Mouse (Mus musculus) embryonic fibroblast, embryonic 13.5 days (primary cell): Measurements from ENCODE around the gene Dnah11. TPM values are rescaled to one million over a fixed set of nuclear protein-coding genes. Genes with fewer than 3 reads are reported as not detected.

Experiments used
- H3K27ac ChIP-seq: 2 replicates; pipeline ENCODE4 v1.5.1; 2012; ENCODE audit warnings: low read length, control low read depth, inconsistent platforms; ENCODE audit not compliant: insufficient read depth
- H3K4me1 ChIP-seq: 2 replicates; pipeline ENCODE4 v1.6.1; 2011; ENCODE audit warnings: low read length; ENCODE audit not compliant: control insufficient read depth, insufficient read depth
- H3K4me3 ChIP-seq: 2 replicates; pipeline ENCODE4 v1.5.1; 2011; ENCODE audit warnings: mild to moderate bottlenecking, control low read depth, low read length; ENCODE audit not compliant: insufficient read depth
- CTCF ChIP-seq: IDR thresholded peaks from 2 replicates; pipeline ENCODE4 v1.5.1; 2011; ENCODE audit warnings: mild to moderate bottlenecking, control low read depth, low read length, moderate library complexity, borderline replicate concordance; ENCODE audit not compliant: insufficient read depth
- POLR2A ChIP-seq: IDR thresholded peaks from 2 replicates; pipeline ENCODE4 v1.6.1; 2011; ENCODE audit warnings: low read depth, mild to moderate bottlenecking, control low read depth, low read length, moderate library complexity
- polyA plus RNA-seq: library from polyadenylated mRNA; stranded (reverse); fragments of >200 nt; gene quantifications from 2 replicates; pipeline ENCODE4 v1.2.4, GENCODE M21; 2011; ENCODE audit warnings: low read depth; ENCODE audit not compliant: missing spikeins, insufficient read length

Dnah11 gene
- polyA plus RNA-seq, 1 experiment: not detected

GRCm38 (mm10) chr12:117844917-117845316 is 353.9 kb downstream of the Dnah11 start:
- Histone ChIP-seq H3K4me1 (no peaks in the 10 kb centered on the region), H3K4me3 (no peak overlapping the region; the same call in 1 of the 2 replicates), H3K27ac (no peak overlapping the region)
- TF ChIP-seq CTCF: no peak
- TF ChIP-seq POLR2A: no peak

DNA sequence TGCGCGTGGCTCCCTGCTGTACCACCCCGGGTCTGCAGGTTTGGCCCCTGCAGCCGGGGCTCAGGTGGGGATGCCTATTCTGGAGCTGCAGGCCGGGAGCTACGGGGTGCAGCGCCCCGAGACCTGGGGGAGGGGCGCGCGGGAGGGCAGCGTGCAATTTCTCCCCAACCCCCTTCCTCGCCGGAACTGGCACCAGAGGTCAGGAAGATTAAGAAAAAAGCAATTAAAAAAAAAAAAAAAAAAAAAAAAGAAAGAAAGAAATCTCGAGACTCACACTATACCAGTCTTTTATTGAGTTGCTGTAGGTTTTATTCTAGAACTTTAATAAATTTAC is 354.8 kb downstream of the Dnah11 start:
- Histone ChIP-seq H3K27ac (no peak overlapping the region), H3K4me3 (peak overlapping the region; percentile 45), H3K4me1 (no peaks in the 10 kb centered on the region)
- TF ChIP-seq CTCF: no peak
- TF ChIP-seq POLR2A: no peak

GRCm38 (mm10) chr12:117843302-117844074 is 355.4 kb downstream of the Dnah11 start:
- peak overlapping the region; percentile 45 for H3K4me3 ChIP-seq
- TF ChIP-seq POLR2A: peak; percentile 34; the same call in 1 of the 2 replicates
- no peak for TF ChIP-seq CTCF
- H3K27ac ChIP-seq: no peak overlapping the region
- no peaks in the 10 kb centered on the region for H3K4me1 ChIP-seq

GRCm38 (mm10) chr12:117842676-117843075 is 356.2 kb downstream of the Dnah11 start:
- TF ChIP-seq POLR2A: no peak
- no peak for TF ChIP-seq CTCF
- H3K27ac ChIP-seq: no peak overlapping the region
- no peak overlapping the region for H3K4me3 ChIP-seq

DNA sequence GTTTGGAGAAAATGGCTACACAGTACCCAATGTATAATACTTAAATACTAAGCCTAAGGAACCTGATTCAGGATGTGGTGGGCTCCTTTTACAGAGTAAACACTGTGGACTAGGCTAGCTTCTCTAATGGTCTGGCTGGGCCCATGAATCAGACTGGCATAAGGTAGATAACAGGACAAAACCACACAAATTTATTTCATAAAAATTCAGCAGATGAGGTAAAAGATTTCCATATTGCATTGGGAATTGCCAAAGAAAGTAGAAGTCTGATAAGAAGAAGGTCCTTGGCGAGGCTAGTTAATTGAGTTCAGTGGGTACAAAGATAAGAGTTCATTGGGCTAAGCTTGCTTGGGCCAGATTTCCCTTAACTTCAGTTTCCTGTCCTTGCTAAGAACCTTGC is 358.1 kb downstream of the Dnah11 start:
- Histone ChIP-seq H3K27ac (no peak overlapping the region), H3K4me3 (no peak overlapping the region), H3K4me1 (no peaks in the 10 kb centered on the region)
- TF ChIP-seq POLR2A: no peak
- no peak for TF ChIP-seq CTCF

More at GRCm38 (mm10) chr12:117842676-117843075, 356.2 kb downstream of the Dnah11 start:
- H3K4me1 ChIP-seq: no peaks in the 10 kb centered on the region

GRCm38 (mm10) chr12:117837376-117837775 is 361.5 kb downstream of the Dnah11 start:
- Histone ChIP-seq H3K4me1 (no peaks in the 10 kb centered on the region), H3K4me3 (no peak overlapping the region), H3K27ac (no peak overlapping the region)
- TF ChIP-seq POLR2A (no peak), CTCF (no peak)

DNA sequence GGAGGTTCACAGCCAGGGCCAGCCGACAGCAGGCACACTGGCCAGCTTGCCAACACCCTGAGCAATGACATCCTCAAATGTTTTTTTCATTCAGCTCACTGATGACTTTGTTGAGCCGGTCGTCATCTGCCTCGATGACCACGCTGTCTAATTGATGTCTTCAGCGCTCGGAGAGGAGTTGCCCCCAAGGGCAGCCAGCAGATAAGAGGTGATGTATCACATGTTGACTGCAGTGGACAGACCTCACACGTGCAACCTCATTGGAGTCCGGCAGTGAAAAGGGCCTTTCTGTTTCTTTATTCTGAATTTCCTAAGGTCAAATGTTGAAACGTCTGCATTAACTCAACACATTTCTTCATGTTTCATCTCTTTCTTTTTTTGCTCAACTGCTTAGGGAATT is 363.5 kb downstream of the Dnah11 start:
- TF ChIP-seq CTCF (no peak), POLR2A (no peak)
- H3K27ac ChIP-seq: no peak overlapping the region
- no peak overlapping the region for H3K4me3 ChIP-seq
- no peaks in the 10 kb centered on the region for H3K4me1 ChIP-seq

- TF ChIP-seq CTCF (no peak), POLR2A (no peak)
- H3K4me1 ChIP-seq: no peaks in the 10 kb centered on the region
- H3K27ac ChIP-seq: no peak overlapping the region
- H3K4me3 ChIP-seq: no peak overlapping the region
Measured at GRCm38 (mm10) chr12:117834652-117835051, 364.2 kb downstream of the Dnah11 start.

DNA sequence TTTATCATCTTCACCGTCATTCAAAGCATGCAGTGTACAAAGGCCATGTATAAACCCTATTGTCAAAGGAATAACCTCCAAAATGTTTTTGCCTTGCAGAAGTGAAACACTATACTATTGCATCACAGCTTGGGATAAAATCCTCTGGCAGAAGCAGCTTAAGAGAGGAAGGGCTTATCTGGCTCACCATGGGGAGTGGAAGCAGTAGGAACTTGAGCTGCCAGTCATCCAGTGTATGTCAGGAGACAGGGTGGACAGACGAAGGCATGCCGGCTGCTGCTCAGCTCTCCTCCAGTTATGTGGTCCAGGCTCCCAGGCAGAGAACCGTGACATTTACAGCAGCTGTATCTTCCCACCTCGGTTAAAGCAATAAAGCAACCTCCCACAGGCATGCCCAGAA is 366.7 kb downstream of the Dnah11 start:
- no peak overlapping the region for H3K4me3 ChIP-seq
- no peaks in the 10 kb centered on the region for H3K4me1 ChIP-seq
- no peak overlapping the region for H3K27ac ChIP-seq
- no peak for TF ChIP-seq POLR2A

DNA sequence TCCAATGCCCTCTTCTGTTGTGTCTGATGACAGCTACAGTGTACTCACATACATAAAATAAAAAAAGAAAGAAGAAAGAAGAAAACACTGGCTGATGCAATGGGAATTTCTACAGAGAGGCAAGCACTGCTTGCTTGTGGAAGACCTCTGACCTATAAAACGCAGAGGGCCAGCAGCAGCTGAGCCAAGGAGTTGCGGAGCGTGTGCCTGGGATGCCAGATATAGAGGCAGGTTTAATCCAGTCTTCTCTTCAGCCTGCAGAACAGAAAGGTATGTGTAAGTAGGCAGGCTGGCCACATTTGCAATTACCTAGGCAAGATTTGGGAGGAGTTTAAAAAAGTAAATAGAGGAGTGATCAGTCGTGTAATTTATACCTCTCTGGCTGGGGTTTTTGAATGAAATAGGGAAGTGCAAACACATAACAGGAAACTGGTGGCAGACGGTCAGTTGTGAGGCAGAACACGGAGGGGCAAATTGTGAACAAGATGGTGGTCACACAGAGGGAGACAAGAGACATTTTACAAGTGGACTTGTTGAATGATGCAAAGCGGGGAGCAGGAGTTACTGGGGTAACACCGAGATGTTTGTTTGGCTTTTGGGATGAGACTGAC is 367.4 kb downstream of the Dnah11 start:
- TF ChIP-seq POLR2A (no peak), CTCF (no peak)
- Histone ChIP-seq H3K4me1 (no peaks in the 10 kb centered on the region), H3K4me3 (no peak overlapping the region), H3K27ac (no peak overlapping the region)
